Mouse (Mus musculus) neutrophil, adult 65 days (primary cell): ENCODE measurements around the gene Hist2h2aa1. TPM values are rescaled to one million over a fixed set of nuclear protein-coding genes. Genes with fewer than 3 reads are reported as not detected.

Source experiments
- total RNA-seq: library from RNA; stranded (reverse); gene quantifications from 2 replicates; pipeline ENCODE4 v1.2.4, GENCODE M21; 2023

Hist2h2aa1 gene
- 29.7 and 30.1 TPM in 2 replicates for total RNA-seq

GRCm38 (mm10) chr3:96245003-96245886, at the start of gene Hist2h2aa1:
Gene Hist2h2aa1 (plus strand): TSS chr3:96245497.

GRCm38 (mm10) chr3:96219661-96220130, 25.6 kb upstream of the Hist2h2aa1 start, which contains the start of the genes Bola1 and Hist2h2ab:
Gene Bola1 (minus strand): TSS chr3:96219709.
Gene Hist2h2ab (plus strand): TSS chr3:96219865.

GRCm38 (mm10) chr3:96220765-96221639, 24.3 kb upstream of the Hist2h2aa1 start, which contains the start of the genes Hist2h2ac and Hist2h2be:
Gene Hist2h2ac (minus strand): TSS chr3:96220880.
Gene Hist2h2be (plus strand): TSS chr3:96221119.

GRCm38 (mm10) chr3:96238954-96239793, 6.1 kb upstream of the Hist2h2aa1 start, which contains the start of gene Hist2h3c2:
Gene Hist2h3c2 (minus strand): TSS chr3:96239127.

GRCm38 (mm10) chr3:96239949-96240798, 5.1 kb upstream of the Hist2h2aa1 start, which contains the start of gene Hist2h2aa2:
Gene Hist2h2aa2 (minus strand): TSS chr3:96240276.

GRCm38 (mm10) chr3:96246427-96246856, 1.1 kb downstream of the Hist2h2aa1 start, which contains the start of gene Hist2h3c1:
Gene Hist2h3c1 (plus strand): TSS chr3:96246685.

GRCm38 (mm10) chr3:96262979-96263550, 17.8 kb downstream of the Hist2h2aa1 start, which contains the start of gene Hist2h4:
Gene Hist2h4 (minus strand): TSS chr3:96263311.

GRCm38 (mm10) chr3:96268051-96268775, 22.9 kb downstream of the Hist2h2aa1 start, which contains the start of gene Hist2h3b:
Gene Hist2h3b (plus strand): TSS chr3:96268654.

GRCm38 (mm10) chr3:96269511-96270474, 24.5 kb downstream of the Hist2h2aa1 start, which contains the start of gene Hist2h2bb:
Gene Hist2h2bb (plus strand): TSS chr3:96269752.

GRCm38 (mm10) chr3:96293787-96294186, 48.5 kb downstream of the Hist2h2aa1 start, which contains the start of gene Fcgr1:
Gene Fcgr1 (minus strand): TSS chr3:96293969.

Other genes starting within 250 kb of the Hist2h2aa1 start
- 37.4 and 45.9 TPM in 2 replicates for gene Plekho1, start 249.5 kb upstream of the Hist2h2aa1 start, total RNA-seq
- 8.2 and 9.3 TPM in 2 replicates for gene Vps45, start 187.0 kb upstream of the Hist2h2aa1 start, total RNA-seq
- 18.5 and 19.1 TPM in 2 replicates for gene Otud7b, start 141.0 kb upstream of the Hist2h2aa1 start, total RNA-seq
- gene Mtmr11, start 83.5 kb upstream of the Hist2h2aa1 start, total RNA-seq: 0.14 and 0.88 TPM in 2 replicates
- 39.0 and 45.7 TPM in 2 replicates for gene Sf3b4, start 73.2 kb upstream of the Hist2h2aa1 start, total RNA-seq
- 0.16 and 0.43 TPM in 2 replicates for gene Sv2a, start 64.3 kb upstream of the Hist2h2aa1 start, total RNA-seq
- 1.1 and 2.9 TPM in 2 replicates for gene Bola1, start 25.8 kb upstream of the Hist2h2aa1 start, total RNA-seq
- 11.8 and 12.8 TPM in 2 replicates for gene Hist2h2ab, start 25.6 kb upstream of the Hist2h2aa1 start, total RNA-seq
- 166 and 197 TPM in 2 replicates for gene Hist2h2ac, start 24.6 kb upstream of the Hist2h2aa1 start, total RNA-seq
- gene Hist2h2be, start 24.4 kb upstream of the Hist2h2aa1 start, total RNA-seq: 1.2 and 2.1 TPM in 2 replicates
- gene Hist2h3c2, start 6.4 kb upstream of the Hist2h2aa1 start, total RNA-seq: 234 and 345 TPM in 2 replicates
- 1,826 and 2,294 TPM in 2 replicates for gene Hist2h2aa2, start 5.2 kb upstream of the Hist2h2aa1 start, total RNA-seq
- not detected in 2 replicates for gene Hist2h3c1, start 1.2 kb downstream of the Hist2h2aa1 start, total RNA-seq
- gene Hist2h4, start 17.8 kb downstream of the Hist2h2aa1 start, total RNA-seq: 118 and 170 TPM in 2 replicates
- 1,408 and 1,623 TPM in 2 replicates for gene Hist2h3b, start 23.2 kb downstream of the Hist2h2aa1 start, total RNA-seq
- 992 and 1,162 TPM in 2 replicates for gene Hist2h2bb, start 24.3 kb downstream of the Hist2h2aa1 start, total RNA-seq
- gene Fcgr1, start 48.5 kb downstream of the Hist2h2aa1 start, total RNA-seq: 0.63 and 1.9 TPM in 2 replicates
- not detected in 2 replicates for gene BC107364, start 206.8 kb downstream of the Hist2h2aa1 start, total RNA-seq